Mouse (Mus musculus) NIH3T3 (cell line): ENCODE measurements around the gene Cdh13.

Source experiments
- DNase-seq: peaks from one replicate; pipeline ENCODE4 v3.0.0-alpha.2; 2012; ENCODE audit warnings: low read depth

Gene Cdh13

GRCm38 (mm10) chr8:118565887-118566747, 282.6 kb downstream of the Cdh13 start:
- no peak for DNase-seq

- DNase-seq = no peak
These were observed 285.8 kb downstream of the Cdh13 start for GRCm38 (mm10) chr8:118569366-118569765.

GRCm38 (mm10) chr8:118581256-118581655, 297.7 kb downstream of the Cdh13 start:
- no peak for DNase-seq

GRCm38 (mm10) chr8:118582185-118582584, 298.7 kb downstream of the Cdh13 start:
- no peak for DNase-seq

- DNase-seq = no peak
These were observed 304.4 kb downstream of the Cdh13 start for GRCm38 (mm10) chr8:118587981-118588380.

GRCm38 (mm10) chr8:118596816-118597215, 313.3 kb downstream of the Cdh13 start:
- DNase-seq = no peak

- no peak for DNase-seq
These were observed 317.8 kb downstream of the Cdh13 start for GRCm38 (mm10) chr8:118601376-118601775.

GRCm38 (mm10) chr8:118602074-118602473, 318.5 kb downstream of the Cdh13 start:
- no peak for DNase-seq

- DNase-seq = no peak
These were observed 328.0 kb downstream of the Cdh13 start for GRCm38 (mm10) chr8:118611551-118611950.

GRCm38 (mm10) chr8:118618195-118618594, 334.7 kb downstream of the Cdh13 start:
- no peak for DNase-seq

GRCm38 (mm10) chr8:118626425-118626824, 342.9 kb downstream of the Cdh13 start:
- DNase-seq = no peak

GRCm38 (mm10) chr8:118627737-118628136, 344.2 kb downstream of the Cdh13 start:
- DNase-seq = no peak

- no peak for DNase-seq
These were observed 345.2 kb downstream of the Cdh13 start for GRCm38 (mm10) chr8:118628702-118629101.

- no peak for DNase-seq
These were observed 351.9 kb downstream of the Cdh13 start for GRCm38 (mm10) chr8:118635296-118636060.

GRCm38 (mm10) chr8:118639606-118640005, 356.1 kb downstream of the Cdh13 start:
- no peak for DNase-seq

- DNase-seq = no peak
These were observed 358.3 kb downstream of the Cdh13 start for GRCm38 (mm10) chr8:118641799-118642198.

- no peak for DNase-seq
These were observed 365.4 kb downstream of the Cdh13 start for GRCm38 (mm10) chr8:118648801-118649537.

- no peak for DNase-seq
These were observed 366.4 kb downstream of the Cdh13 start for GRCm38 (mm10) chr8:118649981-118650380.

GRCm38 (mm10) chr8:118662001-118662829, 378.7 kb downstream of the Cdh13 start:
- peak; percentile 3 for DNase-seq

- no peak for DNase-seq
These were observed 381.5 kb downstream of the Cdh13 start for GRCm38 (mm10) chr8:118665081-118665480.

GRCm38 (mm10) chr8:118667736-118668135, 384.2 kb downstream of the Cdh13 start:
- DNase-seq = no peak
